Mouse (Mus musculus) fibroblast of lung, adult 2 months (primary cell): ENCODE data around the gene Nfe2l1.
A peak's percentile ranks its signal among the peaks of the same experiment; 100 is the strongest.
"Not testable (repeated sequence)": the region's sequence is repeated elsewhere in the genome, so short reads cannot be mapped to it uniquely, and the experiment has no call there.

ENCODE experiments used
- DNase-seq: peaks from one replicate; pipeline ENCODE4 v3.0.0-alpha.2; 2011; ENCODE audit warnings: low read depth

Nfe2l1 gene

GRCm38 (mm10) chr11:96818128-96818710 is 11.5 kb downstream of the Nfe2l1 start:
- DNase-seq: no peak

GRCm38 (mm10) chr11:96816979-96817378 is 12.8 kb downstream of the Nfe2l1 start:
- DNase-seq: no peak

GRCm38 (mm10) chr11:96816494-96816893 is 13.3 kb downstream of the Nfe2l1 start:
- no peak for DNase-seq

DNA sequence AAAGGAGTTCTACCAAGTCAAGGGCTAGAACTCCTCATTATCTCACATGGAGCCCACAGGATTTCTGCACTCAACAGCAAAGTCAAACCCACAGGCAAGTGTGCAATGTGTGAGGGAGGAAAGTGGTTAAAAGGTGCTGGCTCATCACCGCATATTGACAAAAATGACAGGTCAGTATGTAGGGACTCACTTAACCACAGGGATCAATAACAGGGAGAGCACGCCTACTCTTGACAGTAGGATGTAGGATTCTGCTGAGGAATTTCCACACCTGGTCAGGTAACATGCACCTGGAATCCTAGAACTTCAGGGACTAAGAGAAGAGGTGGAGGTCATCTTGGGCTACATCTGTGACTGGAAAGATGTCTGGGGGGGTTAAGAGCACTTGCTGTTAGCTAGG is 13.9 kb downstream of the Nfe2l1 start:
- DNase-seq: no peak

DNA sequence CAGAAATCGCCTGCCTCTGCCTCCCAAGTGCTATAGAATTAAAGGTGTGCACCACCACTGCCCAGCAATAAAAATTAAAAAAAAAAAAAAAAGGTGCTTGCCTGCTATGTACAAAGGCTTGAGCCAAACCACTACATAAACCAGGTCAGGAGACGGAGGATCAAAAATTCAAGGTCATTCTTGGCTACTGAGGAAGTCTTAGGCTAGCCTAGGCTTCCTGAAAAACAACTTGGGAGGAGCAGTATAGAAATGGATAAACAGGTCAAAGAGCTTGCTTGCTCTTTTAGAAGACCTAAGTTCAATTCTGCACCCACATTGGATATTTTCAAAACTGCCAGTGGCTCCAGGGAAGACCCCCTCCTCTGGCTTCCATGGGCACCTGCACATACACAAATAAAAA is 15.3 kb downstream of the Nfe2l1 start:
- no peak for DNase-seq

DNA sequence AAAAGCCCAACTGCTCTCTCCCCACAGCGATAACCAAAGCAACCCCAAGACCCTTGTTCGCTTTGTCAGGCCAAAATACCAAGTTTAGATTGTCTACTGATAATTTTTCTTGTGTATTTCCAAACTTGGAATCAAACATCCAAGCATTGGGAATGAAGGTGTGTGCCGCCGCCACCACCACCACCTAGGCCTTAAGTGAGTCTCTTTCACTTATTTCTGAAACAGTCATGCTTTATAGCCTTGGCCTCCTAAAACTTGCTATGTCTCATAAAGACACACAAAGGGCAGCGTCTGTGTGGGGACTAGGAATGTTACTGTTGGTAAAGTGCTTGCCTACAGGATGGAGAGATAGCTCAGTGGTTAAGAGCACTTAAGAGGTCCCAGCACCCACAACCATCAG is 15.8 kb downstream of the Nfe2l1 start:
- no peak for DNase-seq

DNA sequence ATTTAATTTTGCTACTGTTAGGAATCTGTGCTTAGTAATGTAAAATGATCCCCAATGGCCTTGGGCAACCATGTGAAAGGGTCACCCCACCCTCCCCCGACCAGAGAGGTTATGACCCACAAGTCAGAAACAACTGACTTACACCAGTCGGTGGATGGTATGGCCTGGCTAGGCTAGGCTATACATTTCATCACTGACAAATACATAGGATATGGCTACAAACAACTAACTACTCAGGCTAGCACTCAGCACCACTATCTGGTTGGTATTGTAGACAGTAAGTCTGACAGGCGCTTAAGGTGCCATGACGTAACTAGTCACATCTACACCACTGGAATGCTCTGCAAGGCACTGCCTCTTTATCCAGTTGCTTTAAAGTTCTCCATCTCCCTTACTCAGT is 16.3 kb downstream of the Nfe2l1 start:
- DNase-seq: no peak

- DNase-seq: not testable (repeated sequence)
These were observed 18.6 kb downstream of the Nfe2l1 start for GRCm38 (mm10) chr11:96811188-96811587.

DNA sequence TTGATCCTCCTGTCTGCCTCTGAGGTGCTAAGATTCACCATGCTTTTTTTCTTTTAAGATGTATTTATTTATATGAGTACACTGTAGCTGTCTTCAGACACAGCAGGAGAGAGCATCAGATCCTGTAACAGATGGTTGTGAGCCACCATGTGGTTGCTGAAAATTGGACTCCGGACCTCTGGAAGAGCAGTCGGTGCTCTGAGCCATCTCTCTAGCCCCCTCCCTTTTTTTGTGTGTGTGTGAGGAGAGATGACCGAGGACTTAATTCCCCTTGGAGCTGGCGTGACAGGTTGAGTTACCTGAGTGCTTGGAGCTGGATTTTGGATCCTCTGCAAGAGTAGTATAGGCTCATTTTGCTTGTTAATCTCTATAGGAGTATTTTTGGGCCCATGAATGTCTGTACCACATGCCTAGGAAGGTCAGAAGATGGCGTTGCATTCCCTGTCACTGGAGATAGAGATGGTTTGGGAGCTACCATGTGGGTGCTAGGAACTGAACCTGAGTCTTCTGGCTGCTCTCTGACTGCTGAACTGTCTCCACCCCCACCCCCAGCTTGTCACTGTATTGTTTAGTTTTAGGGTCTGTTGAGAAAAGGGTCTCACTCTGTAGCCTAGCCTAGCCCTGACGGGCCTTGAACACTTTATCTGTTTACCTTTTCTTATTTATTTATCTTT is 20.1 kb downstream of the Nfe2l1 start:
- DNase-seq: no peak

DNA sequence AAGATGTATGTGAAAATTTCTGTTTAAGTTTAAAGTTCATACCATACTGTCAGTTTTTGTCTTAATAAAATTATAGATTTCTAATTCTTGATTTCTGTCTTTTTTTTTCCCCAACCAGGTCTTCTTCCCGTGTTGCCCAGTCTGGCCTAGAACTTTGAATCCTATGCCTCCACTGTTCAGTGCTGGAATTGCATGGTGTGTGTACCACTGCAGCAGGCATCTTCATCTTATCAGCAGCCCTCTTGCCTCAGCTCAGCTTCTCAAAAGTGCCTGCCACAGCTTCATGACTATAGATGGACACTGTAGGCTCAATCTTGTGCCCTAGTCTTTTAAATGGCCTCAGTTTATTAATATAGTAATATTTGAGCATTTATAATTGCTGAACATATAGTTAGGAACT is 21.7 kb downstream of the Nfe2l1 start:
- no peak for DNase-seq

DNA sequence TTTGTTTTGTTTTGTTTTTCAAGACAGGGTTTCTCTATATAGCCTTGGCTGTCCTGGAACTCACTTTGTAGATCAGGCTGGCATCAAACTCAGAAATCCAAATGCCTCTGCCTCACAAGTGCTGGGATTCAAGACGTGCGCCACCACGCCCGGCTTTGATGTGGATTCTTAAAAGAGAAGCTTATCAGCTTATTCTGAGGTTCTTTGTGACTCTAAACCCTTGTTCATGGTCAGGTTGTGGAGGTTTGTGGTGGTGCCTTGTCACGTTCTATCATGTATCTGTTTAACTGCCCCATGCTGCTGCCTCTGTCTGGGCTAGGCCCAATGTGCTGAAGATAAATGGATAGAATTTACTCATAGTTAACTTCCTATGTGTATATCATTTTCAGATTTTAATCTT is 24.2 kb downstream of the Nfe2l1 start:
- DNase-seq: no peak

GRCm38 (mm10) chr11:96799511-96799910 is 30.3 kb downstream of the Nfe2l1 start:
- no peak for DNase-seq

GRCm38 (mm10) chr11:96796586-96796985 is 33.2 kb downstream of the Nfe2l1 start:
- no peak for DNase-seq

- DNase-seq: no peak
These were observed 33.7 kb downstream of the Nfe2l1 start for GRCm38 (mm10) chr11:96796081-96796480.

DNA sequence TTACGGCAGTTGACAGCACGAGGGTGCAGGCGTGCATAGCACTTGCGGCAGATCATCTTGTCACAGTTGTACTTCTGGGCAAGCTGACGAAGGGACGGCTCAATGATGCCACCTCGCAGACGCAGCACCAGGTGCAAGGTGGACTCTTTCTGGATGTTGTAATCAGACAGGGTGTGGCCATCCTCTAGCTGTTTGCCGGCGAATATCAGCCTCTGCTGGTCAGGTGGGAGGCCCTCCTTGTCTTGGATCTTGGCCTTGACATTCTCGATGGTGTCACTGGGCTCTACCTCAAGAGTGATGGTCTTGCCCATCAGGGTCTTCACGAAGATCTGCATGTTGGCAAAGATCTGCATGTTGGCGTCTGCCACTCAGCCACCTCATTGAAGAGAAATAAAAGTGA is 34.3 kb downstream of the Nfe2l1 start:
- no peak for DNase-seq

GRCm38 (mm10) chr11:96790681-96791080 is 39.1 kb downstream of the Nfe2l1 start:
- DNase-seq: no peak

DNA sequence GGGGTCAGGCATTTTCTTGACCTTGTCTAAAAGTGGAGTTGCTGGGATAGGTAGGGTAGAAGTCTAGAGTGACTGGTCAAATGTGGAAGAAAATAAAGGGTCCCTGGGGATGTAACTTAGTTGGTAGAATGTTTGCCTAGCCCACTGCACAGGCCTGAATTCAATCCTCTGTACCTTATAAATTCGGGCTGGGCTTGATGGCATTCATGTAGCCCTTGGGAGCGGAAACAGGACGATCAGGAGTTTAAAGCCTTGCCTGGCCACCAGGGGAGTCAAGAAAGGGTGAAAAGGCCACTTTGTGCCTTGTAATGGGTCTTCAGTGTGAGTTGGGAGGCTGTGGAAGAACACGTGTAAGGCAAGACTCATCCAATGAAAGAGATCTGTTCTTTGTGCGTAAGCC is 39.8 kb downstream of the Nfe2l1 start:
- no peak for DNase-seq

GRCm38 (mm10) chr11:96788871-96789795 is 40.6 kb downstream of the Nfe2l1 start, which contains the start of gene Cbx1:
Gene Cbx1, plus strand, starts transcription at chr11:96789127.
- DNase-seq: peak; percentile 78

GRCm38 (mm10) chr11:96786731-96787450 is 42.9 kb downstream of the Nfe2l1 start:
- no peak for DNase-seq

DNA sequence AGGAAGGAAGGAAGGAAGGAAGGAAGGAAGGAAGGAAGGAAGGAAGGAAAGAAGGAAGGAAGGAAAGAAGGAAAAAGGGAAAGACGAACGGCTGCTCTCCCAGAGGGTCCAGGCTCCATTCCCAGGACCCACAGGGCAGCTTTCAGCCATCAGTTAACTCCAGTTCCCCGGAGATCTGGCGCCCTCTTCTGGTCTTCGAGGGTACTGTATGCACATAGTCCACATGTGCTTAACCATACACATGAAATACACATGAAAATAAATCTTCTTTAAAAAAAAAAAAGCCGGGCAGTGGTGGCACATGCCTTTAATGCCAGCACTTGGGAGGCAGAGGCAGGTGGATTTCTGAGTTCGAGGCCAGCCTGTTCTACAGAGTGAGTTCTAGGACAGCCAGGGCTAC is 44.9 kb downstream of the Nfe2l1 start:
- not testable (repeated sequence) for DNase-seq

DNA sequence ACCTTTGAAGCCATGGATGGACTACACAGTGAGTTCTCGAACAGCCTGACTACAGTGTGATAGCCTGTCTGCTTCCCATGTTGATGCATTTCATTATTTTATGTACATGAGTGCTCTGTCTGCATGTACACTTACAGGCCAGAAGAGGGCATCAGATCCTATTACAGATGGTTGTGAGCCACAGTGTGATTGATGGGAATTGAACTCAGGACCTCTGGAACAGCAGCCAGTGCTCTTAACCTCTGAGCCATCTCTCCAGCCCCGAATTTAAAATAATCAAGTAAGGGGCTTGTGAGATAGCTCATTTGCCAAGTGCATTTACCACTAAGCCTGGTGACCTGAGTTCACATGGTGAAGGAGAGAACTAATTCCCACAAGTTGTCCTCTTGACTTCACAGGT is 48.3 kb downstream of the Nfe2l1 start:
- no peak for DNase-seq

DNA sequence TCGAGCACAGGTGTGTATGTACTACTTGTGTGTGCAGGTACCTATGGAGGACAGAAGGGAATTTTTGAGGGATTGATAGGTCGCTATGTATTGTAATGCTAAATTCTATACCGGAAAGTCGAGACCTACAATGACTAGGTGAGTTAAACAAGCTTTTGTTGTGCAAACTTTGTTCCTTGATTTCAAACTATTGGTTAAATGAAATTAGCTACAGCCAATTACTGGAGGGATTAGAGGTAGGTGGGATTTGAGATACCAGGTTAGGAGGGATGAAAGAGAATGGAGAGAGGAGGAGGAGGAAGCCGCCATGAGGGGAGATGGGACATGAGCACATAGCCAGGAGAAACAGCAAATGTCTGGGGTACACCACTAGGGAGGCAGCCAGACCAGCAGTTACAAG is 49.5 kb downstream of the Nfe2l1 start:
- no peak for DNase-seq
